Mouse (Mus musculus): ENCODE results near the gene Bcl9. TPM values are rescaled to one million over a fixed set of nuclear protein-coding genes. Genes with fewer than 3 reads are reported as not detected.
A peak's percentile ranks its signal among the peaks of the same experiment; 100 is the strongest.

The Bcl9 gene
- polyA plus RNA-seq, 1 experiment from 2014 or later: 31.4 TPM

DNA sequence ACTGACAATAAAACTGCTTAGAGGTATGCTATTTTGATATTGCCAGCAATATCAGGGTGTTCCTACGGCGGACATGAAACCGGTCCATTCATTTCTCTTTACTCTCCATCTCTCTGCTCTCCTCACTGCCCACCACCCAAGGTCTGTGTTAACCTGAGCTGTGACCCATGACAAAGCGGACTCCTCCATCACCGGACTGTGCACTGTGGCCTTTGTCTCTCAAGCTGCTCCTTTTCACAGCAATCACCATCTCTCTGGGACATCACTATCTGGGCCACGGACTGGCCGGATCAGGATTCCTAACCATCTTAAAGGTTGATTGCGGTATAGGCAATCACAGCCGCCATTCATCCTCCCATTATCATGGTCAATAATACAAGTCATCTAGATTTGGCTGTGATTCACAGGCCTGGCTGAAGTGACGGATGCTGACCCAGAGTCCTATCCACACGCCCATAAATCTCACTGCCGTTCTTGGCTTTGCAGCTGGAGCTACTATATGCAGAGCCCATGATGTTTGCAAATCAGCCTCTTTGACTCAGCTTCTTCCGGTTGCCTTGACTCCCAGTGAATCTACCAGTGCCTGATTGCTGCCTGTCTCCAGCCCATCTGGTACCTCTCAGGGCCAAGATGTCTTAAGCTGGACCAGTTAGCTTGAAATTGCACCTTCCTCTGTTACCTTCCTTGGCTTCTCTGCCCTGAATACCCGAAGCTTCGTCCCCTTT, 28.1 kb upstream of the Bcl9 start:
- Histone ChIP-seq H3K4me3 (ENCODE audit: low read length) (no peak overlapping the region), H3K4me2 (ENCODE audit: low read depth, low read length) (no peak overlapping the region), H3K36me3 (ENCODE audit: control insufficient read depth, insufficient read depth) (no peaks in the 10 kb centered on the region), H3K9me3 (replicated peaks; ENCODE audit: control insufficient read depth, low read length) (no peaks in the 10 kb centered on the region), H3K9ac (ENCODE audit: low read length) (no peak overlapping the region), H3K27me3 (ENCODE audit: control insufficient read depth, insufficient read depth, low read length) (no peaks in the 10 kb centered on the region), H3K4me1 (ENCODE audit: control insufficient read depth, insufficient read depth, low read length) (no peaks in the 10 kb centered on the region), H3K27ac (ENCODE audit: low read length) (no peak overlapping the region)
- ATAC-seq (replicated peaks; ENCODE audit: extremely low read depth, insufficient read depth, low FRiP score): no peak
- 75% methylated on average over 15 of the region's 15 CpGs for WGBS

DNA sequence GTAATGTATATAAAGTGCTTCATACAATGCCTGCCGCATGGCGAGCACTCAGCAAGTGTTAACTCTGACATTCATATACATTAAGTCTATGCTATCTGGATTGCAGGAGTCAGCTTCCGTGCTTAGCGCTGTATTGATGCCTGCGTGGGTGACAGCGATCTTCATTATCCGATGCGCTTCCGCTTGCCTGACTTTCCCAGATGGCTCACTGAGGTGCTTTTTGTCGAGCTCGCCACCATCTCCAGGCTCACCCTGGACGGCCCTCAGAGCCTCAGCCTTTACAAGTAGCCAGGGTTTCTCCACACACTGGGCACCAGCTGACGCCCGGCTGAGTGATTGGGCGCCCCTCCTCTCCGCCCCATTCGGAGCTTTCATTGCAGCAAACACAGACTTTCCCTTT, 26.3 kb upstream of the Bcl9 start:
- H3K4me1 ChIP-seq (ENCODE audit: control insufficient read depth, insufficient read depth, low read length): no peaks in the 10 kb centered on the region
- no peak overlapping the region for H3K9ac ChIP-seq (ENCODE audit: low read length)
- H3K4me2 ChIP-seq (ENCODE audit: low read depth, low read length): no peak overlapping the region
- H3K27me3 ChIP-seq (ENCODE audit: control insufficient read depth, insufficient read depth, low read length): no peaks in the 10 kb centered on the region
- H3K27ac ChIP-seq (ENCODE audit: low read length): no peak overlapping the region
- ATAC-seq (replicated peaks; ENCODE audit: extremely low read depth, insufficient read depth, low FRiP score): no peak
- H3K36me3 ChIP-seq (ENCODE audit: control insufficient read depth, insufficient read depth): no peaks in the 10 kb centered on the region
- H3K9me3 ChIP-seq (replicated peaks; ENCODE audit: control insufficient read depth, low read length): no peaks in the 10 kb centered on the region
- H3K4me3 ChIP-seq (ENCODE audit: low read length): no peak overlapping the region
- 68% methylated on average over 17 of the region's 17 CpGs for WGBS

DNA sequence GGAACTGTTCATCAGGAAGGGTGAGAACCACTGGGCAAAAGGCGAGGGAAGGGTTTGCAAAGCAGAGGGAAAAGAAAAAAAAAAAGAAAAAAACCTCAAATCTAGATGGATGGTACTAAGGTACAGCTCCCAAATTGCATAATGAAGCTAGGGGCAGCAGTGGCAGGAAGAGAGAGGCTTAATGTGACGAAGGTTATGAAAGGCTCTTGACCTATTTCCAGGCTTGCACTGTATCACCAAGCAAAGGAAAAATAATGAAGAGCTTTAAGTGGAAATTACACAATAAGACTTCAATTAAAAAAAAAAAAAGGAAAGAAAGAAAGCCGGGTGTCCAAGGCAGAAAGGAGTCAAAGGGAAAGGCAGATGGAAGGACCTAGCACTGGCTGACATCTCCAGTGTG, 19.6 kb upstream of the Bcl9 start:
- Histone ChIP-seq H3K27me3 (ENCODE audit: control insufficient read depth, insufficient read depth, low read length) (no peaks in the 10 kb centered on the region), H3K4me3 (ENCODE audit: low read length) (no peak overlapping the region), H3K9ac (ENCODE audit: low read length) (no peak overlapping the region), H3K4me2 (ENCODE audit: low read depth, low read length) (no peak overlapping the region), H3K36me3 (ENCODE audit: control insufficient read depth, insufficient read depth) (no peaks in the 10 kb centered on the region), H3K4me1 (ENCODE audit: control insufficient read depth, insufficient read depth, low read length) (peaks cover 1% of the 10 kb centered on the region; the same call in 1 of the 2 replicates), H3K27ac (ENCODE audit: low read length) (no peak overlapping the region), H3K9me3 (replicated peaks; ENCODE audit: control insufficient read depth, low read length) (no peaks in the 10 kb centered on the region)
- ATAC-seq (replicated peaks; ENCODE audit: extremely low read depth, insufficient read depth, low FRiP score): no peak
- 72% methylated on average over 3 of the region's 3 CpGs for WGBS

DNA sequence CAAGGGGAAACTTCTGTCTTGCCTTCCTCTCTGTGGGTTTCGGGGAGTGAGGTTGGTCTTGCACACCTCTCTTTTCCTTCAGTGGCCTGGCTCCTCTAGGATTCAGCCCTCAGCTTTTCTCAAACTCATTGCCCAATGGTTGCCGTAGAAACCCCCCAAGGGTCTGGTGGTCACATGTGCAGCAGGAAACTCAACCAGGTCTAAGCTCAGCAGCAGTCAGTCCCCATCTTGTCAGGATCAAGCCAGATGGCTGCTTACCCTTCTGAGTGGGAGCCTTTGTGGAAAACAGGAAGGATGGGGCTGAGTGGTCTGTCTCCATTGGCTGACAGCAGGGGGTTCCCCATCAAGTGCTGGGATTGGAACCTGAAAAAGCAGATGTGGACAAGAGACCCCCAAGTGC, 15.7 kb upstream of the Bcl9 start:
- no peak for ATAC-seq (replicated peaks; ENCODE audit: extremely low read depth, insufficient read depth, low FRiP score)
- Histone ChIP-seq H3K9me3 (replicated peaks; ENCODE audit: control insufficient read depth, low read length) (peaks cover 3% of the 10 kb centered on the region; the same call in 1 of the 2 replicates), H3K9ac (ENCODE audit: low read length) (no peak overlapping the region), H3K4me1 (ENCODE audit: control insufficient read depth, insufficient read depth, low read length) (peaks cover 10% of the 10 kb centered on the region; the same call in 1 of the 2 replicates), H3K4me3 (ENCODE audit: low read length) (no peak overlapping the region), H3K4me2 (ENCODE audit: low read depth, low read length) (no peak overlapping the region), H3K27me3 (ENCODE audit: control insufficient read depth, insufficient read depth, low read length) (no peaks in the 10 kb centered on the region), H3K36me3 (ENCODE audit: control insufficient read depth, insufficient read depth) (no peaks in the 10 kb centered on the region), H3K27ac (ENCODE audit: low read length) (no peak overlapping the region)
- 83% methylated on average over 2 of the region's 2 CpGs for WGBS

DNA sequence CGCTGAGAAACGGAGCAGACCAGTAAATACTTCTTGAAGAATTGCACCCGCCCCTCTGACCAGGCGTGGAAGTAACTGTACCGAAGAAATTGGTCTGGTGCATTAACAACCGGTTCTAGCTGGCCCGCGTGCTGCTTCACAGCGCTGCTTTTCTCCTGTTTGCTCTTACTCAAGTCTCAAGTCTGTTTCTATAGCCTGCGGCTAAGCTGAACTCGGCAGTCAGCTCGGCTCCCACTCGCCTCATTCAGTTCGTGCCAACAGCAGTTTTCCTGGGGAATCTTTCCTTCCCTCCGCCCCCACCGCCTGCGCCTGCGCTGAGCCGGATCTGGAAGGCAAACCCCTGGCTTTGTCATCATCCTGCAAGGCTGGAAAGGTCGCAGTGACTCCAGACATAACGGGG, 14.3 kb upstream of the Bcl9 start:
- Histone ChIP-seq H3K4me3 (ENCODE audit: low read length) (peak overlapping the region; percentile 46), H3K27me3 (ENCODE audit: control insufficient read depth, insufficient read depth, low read length) (no peaks in the 10 kb centered on the region), H3K4me2 (ENCODE audit: low read depth, low read length) (peak overlapping the region; percentile 70), H3K4me1 (ENCODE audit: control insufficient read depth, insufficient read depth, low read length) (peaks cover 10% of the 10 kb centered on the region; the same call in 1 of the 2 replicates), H3K36me3 (ENCODE audit: control insufficient read depth, insufficient read depth) (no peaks in the 10 kb centered on the region), H3K27ac (ENCODE audit: low read length) (no peak overlapping the region), H3K9ac (ENCODE audit: low read length) (peak overlapping the region; percentile 51), H3K9me3 (replicated peaks; ENCODE audit: control insufficient read depth, low read length) (peaks cover 3% of the 10 kb centered on the region; the same call in 1 of the 2 replicates)
- WGBS: 18% methylated on average over 21 of the region's 21 CpGs
- ATAC-seq (replicated peaks; ENCODE audit: extremely low read depth, insufficient read depth, low FRiP score): no peak; the same call in 1 of the 2 replicates

DNA sequence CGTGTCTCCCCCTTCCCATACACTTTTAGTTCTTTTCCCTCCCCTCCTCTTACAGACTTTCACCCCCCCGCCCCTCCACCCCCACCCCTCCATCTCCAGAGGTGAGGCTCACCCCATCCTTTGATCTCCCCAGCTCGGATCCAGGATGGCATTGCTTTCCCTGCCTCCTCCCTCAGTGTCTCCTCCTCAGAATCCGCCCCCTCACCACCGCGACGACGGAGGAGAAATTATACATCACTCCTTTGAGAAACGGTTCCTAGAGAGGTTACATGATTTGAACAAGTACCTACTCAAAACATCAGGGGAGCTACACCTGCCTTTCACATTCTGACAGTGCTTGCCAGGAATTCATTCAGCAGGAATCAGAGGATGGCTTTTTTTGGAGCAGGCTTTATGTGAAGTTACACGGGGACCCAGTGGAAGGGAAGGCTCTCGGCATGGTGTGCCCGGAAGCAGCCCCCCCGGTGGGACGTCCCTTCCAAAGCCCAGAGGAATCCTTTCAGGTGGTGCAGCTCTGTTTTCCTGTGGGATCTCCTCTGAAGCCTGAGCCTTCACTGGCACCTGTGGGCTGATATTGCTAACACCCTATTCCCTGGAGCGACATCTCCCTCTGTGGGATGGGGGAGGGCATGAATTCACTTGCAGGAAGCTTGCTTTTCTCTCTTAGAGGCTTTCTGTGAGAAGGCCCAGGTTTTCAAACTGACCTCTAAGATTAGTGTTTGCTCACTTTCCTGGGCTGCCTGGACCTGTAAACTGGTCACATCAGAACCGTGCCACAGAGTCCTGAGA, 12.2 kb upstream of the Bcl9 start:
- H3K4me3 ChIP-seq (ENCODE audit: low read length): peak overlapping the region; percentile 30
- peaks cover 3% of the 10 kb centered on the region; the same call in 1 of the 2 replicates for H3K9me3 ChIP-seq (replicated peaks; ENCODE audit: control insufficient read depth, low read length)
- ATAC-seq (replicated peaks; ENCODE audit: extremely low read depth, insufficient read depth, low FRiP score): no peak
- peak overlapping the region; percentile 56 for H3K4me2 ChIP-seq (ENCODE audit: low read depth, low read length)
- 7% methylated on average over 16 of the region's 16 CpGs for WGBS
- no peak overlapping the region for H3K27ac ChIP-seq (ENCODE audit: low read length)
- no peaks in the 10 kb centered on the region for H3K27me3 ChIP-seq (ENCODE audit: control insufficient read depth, insufficient read depth, low read length)
- peaks cover 10% of the 10 kb centered on the region; the same call in 1 of the 2 replicates for H3K4me1 ChIP-seq (ENCODE audit: control insufficient read depth, insufficient read depth, low read length)
- no peaks in the 10 kb centered on the region for H3K36me3 ChIP-seq (ENCODE audit: control insufficient read depth, insufficient read depth)
- H3K9ac ChIP-seq (ENCODE audit: low read length): no peak overlapping the region

DNA sequence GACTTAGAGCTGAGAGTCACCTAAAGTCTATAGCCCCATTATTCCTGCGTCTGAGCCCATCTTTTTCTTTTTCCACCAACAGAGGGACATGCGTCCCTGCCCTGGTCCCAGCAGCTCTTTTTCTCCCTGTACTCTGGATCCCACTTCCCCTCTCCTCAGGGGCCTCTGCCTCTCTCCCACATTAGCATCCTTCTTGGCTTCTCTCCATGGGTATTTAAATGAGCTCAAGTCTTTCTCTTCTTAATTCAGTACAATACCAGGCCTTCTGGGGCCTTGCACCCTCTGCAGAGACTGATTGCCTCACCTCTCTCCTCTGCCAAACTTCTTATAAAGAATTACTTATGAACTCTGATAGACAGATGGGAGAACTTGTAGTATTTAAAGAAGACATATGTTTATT, 10.7 kb upstream of the Bcl9 start:
- Histone ChIP-seq H3K27ac (ENCODE audit: low read length) (no peak overlapping the region), H3K36me3 (ENCODE audit: control insufficient read depth, insufficient read depth) (no peaks in the 10 kb centered on the region), H3K4me3 (ENCODE audit: low read length) (no peak overlapping the region), H3K9me3 (replicated peaks; ENCODE audit: control insufficient read depth, low read length) (peaks cover 3% of the 10 kb centered on the region; the same call in 1 of the 2 replicates), H3K27me3 (ENCODE audit: control insufficient read depth, insufficient read depth, low read length) (no peaks in the 10 kb centered on the region), H3K4me2 (ENCODE audit: low read depth, low read length) (no peak overlapping the region), H3K9ac (ENCODE audit: low read length) (no peak overlapping the region), H3K4me1 (ENCODE audit: control insufficient read depth, insufficient read depth, low read length) (peaks cover 10% of the 10 kb centered on the region; the same call in 1 of the 2 replicates)
- ATAC-seq (replicated peaks; ENCODE audit: extremely low read depth, insufficient read depth, low FRiP score): no peak
- WGBS: 71% methylated on average over 2 of the region's 2 CpGs

DNA sequence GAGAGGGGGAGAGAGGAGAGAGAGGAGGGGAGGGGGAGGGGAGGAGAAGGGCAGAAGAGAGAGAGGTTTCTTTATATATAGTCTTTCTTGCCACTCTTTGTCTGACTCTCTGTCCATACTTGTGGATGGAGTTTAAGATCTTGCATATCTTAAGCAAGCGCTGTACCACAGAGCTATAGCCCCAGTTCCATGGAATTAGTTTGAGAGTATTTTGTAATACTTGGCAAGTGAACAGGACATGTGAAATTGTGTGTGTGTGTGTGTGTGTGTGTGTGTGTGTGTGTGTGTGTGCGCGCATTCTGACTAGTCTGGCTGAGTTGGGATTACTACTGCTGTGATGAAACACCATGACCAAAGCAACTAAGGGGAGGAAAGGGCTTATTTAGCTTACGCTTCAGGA, 8.2 kb upstream of the Bcl9 start:
- no peak for ATAC-seq (replicated peaks; ENCODE audit: extremely low read depth, insufficient read depth, low FRiP score)
- peaks cover 3% of the 10 kb centered on the region; the same call in 1 of the 2 replicates for H3K9me3 ChIP-seq (replicated peaks; ENCODE audit: control insufficient read depth, low read length)
- 87% methylated on average over 4 of the region's 4 CpGs for WGBS

DNA sequence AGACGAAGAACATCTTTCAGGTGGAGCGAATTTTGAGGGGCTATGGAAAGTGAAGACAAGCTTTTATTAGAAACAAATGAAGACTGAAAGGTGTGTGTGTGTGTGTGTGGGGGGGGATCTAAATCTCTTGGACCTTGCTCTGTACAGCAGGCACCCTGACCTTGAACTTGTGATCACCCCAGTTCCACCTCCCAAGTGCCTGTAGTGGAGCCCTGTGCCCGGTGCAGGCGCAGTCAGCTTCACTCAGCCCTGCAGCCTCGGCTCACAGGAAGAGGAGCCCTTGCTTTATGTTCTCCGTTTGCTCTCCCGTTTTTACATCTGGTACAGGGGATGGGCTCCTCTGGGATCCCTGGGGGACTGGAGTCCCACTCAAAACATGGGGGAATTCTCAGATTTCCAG, 3.9 kb upstream of the Bcl9 start:
- H3K4me2 ChIP-seq (ENCODE audit: low read depth, low read length): no peak overlapping the region
- 52% methylated on average over 7 of the region's 7 CpGs for WGBS
- no peaks in the 10 kb centered on the region for H3K36me3 ChIP-seq (ENCODE audit: control insufficient read depth, insufficient read depth)
- no peak overlapping the region for H3K4me3 ChIP-seq (ENCODE audit: low read length)
- no peak overlapping the region for H3K27ac ChIP-seq (ENCODE audit: low read length)
- H3K9ac ChIP-seq (ENCODE audit: low read length): no peak overlapping the region
- ATAC-seq (replicated peaks; ENCODE audit: extremely low read depth, insufficient read depth, low FRiP score): no peak
- peaks cover 7% of the 10 kb centered on the region for H3K4me1 ChIP-seq (ENCODE audit: control insufficient read depth, insufficient read depth, low read length)
- no peaks in the 10 kb centered on the region for H3K27me3 ChIP-seq (ENCODE audit: control insufficient read depth, insufficient read depth, low read length)
- peaks cover 3% of the 10 kb centered on the region; the same call in 1 of the 2 replicates for H3K9me3 ChIP-seq (replicated peaks; ENCODE audit: control insufficient read depth, low read length)

More for the DNA sequence above, 8.2 kb upstream of the Bcl9 start:
- Histone ChIP-seq H3K36me3 (ENCODE audit: control insufficient read depth, insufficient read depth) (no peaks in the 10 kb centered on the region), H3K4me1 (ENCODE audit: control insufficient read depth, insufficient read depth, low read length) (peaks cover 3% of the 10 kb centered on the region), H3K4me2 (ENCODE audit: low read depth, low read length) (no peak overlapping the region), H3K4me3 (ENCODE audit: low read length) (no peak overlapping the region), H3K27ac (ENCODE audit: low read length) (no peak overlapping the region), H3K9ac (ENCODE audit: low read length) (no peak overlapping the region), H3K27me3 (ENCODE audit: control insufficient read depth, insufficient read depth, low read length) (no peaks in the 10 kb centered on the region)

Measured in heart, embryonic 16.5 days (tissue).